Mouse (Mus musculus): ENCODE measurements at regions not wholly inside any gene's neighbourhood (a gene's known extent, or its start where the extent isn't known, plus 50 kb on each side); places are given as distances from the start of the nearest gene placed in this dataset.

DNA sequence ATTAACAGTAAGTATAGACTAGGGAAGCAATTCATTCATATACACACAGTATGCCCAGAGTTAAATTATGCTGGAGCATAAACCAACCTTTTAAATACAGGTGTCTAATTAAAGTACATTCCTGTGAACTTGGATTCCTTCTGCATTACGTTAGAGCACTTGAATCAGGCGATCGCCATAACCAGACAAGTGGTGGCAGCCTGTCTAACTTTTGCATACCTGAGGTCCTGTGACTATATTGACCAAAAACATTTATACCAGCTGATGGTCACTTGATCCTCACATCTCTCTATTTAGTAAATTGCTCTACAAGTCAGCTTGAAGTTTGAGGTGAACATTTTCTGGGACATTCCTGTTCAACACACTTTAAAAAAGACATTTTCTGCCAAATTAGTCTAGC, 330.5 kb downstream of the Tex13c3 start:
- no peaks in the 10 kb centered on the region for H3K4me1 ChIP-seq (ENCODE audit: control insufficient read depth, insufficient read depth, low read length)
- H3K4me3 ChIP-seq (replicated peaks; ENCODE audit: low read depth, low read length): no peak overlapping the region
- no peaks in the 10 kb centered on the region for H3K36me3 ChIP-seq (ENCODE audit: control insufficient read depth, insufficient read depth, low read length)
- ATAC-seq (ENCODE audit: low FRiP score, low TSS enrichment) (no peak), DNase-seq (no peak)
- no peaks in the 10 kb centered on the region for H3K9me3 ChIP-seq (ENCODE audit: control insufficient read depth, low read length)
- H3K27ac ChIP-seq (replicated peaks; ENCODE audit: low read depth, low read length): no peak overlapping the region
- WGBS: 93% methylated on average over 3 of the region's 3 CpGs
- H3K4me2 ChIP-seq (ENCODE audit: low read length): no peak overlapping the region
- no peak overlapping the region for H3K9ac ChIP-seq (replicated peaks; ENCODE audit: low read length)
- H3K27me3 ChIP-seq (ENCODE audit: control insufficient read depth, insufficient read depth, low read length): no peaks in the 10 kb centered on the region

DNA sequence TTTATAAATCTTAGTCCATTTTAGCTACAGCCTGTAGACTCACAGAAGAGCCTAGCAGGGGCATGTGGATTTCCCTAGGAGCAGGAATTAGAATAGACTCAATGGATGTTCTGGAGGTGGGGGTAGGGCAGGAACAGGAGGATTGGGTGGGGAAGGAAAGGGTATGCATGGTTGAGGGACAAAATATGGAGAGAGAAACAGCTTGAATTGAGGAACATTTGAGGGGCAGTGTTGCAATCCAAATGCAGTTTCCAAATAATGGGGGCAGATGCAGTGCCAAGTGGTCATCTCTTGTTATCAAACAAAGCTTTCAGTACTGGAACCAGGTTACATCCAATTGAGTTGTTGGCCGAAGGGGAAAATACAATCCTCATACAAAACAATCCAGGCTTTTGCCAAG, 332.4 kb downstream of the Tex13c3 start:
- no peak overlapping the region for H3K9ac ChIP-seq (replicated peaks; ENCODE audit: low read length)
- H3K9me3 ChIP-seq (ENCODE audit: control insufficient read depth, low read length): no peaks in the 10 kb centered on the region
- H3K27ac ChIP-seq (replicated peaks; ENCODE audit: low read depth, low read length): no peak overlapping the region
- H3K4me3 ChIP-seq (replicated peaks; ENCODE audit: low read depth, low read length): no peak overlapping the region
- H3K4me2 ChIP-seq (ENCODE audit: low read length): no peak overlapping the region
- no peaks in the 10 kb centered on the region for H3K36me3 ChIP-seq (ENCODE audit: control insufficient read depth, insufficient read depth, low read length)
- no peak for DNase-seq
- 100% methylated on average over 1 of the region's 1 CpGs for WGBS
- no peaks in the 10 kb centered on the region for H3K27me3 ChIP-seq (ENCODE audit: control insufficient read depth, insufficient read depth, low read length)
- no peaks in the 10 kb centered on the region for H3K4me1 ChIP-seq (ENCODE audit: control insufficient read depth, insufficient read depth, low read length)
- ATAC-seq (ENCODE audit: low FRiP score, low TSS enrichment): no peak

DNA sequence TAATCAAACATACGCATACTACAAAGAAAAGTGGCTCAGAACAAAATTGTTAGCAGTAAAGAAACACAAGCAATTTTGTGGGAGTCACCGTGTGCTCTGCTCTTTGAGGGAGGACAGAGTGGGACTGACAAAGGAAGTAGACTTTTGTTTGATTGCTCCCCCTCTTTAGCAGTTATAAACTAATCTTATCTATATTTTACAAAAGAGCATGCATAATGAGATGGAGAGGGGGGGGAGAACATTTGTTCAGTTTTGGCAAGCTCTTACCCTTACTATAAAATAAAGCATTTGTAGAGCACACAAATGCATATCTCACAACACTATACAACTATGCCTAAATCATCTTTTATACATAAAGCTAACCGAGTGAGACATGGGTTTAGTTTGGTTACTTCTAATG, 332.9 kb downstream of the Tex13c3 start:
- no peak for ATAC-seq (ENCODE audit: low FRiP score, low TSS enrichment)
- Histone ChIP-seq H3K4me1 (ENCODE audit: control insufficient read depth, insufficient read depth, low read length) (no peaks in the 10 kb centered on the region), H3K27ac (replicated peaks; ENCODE audit: low read depth, low read length) (no peak overlapping the region), H3K27me3 (ENCODE audit: control insufficient read depth, insufficient read depth, low read length) (no peaks in the 10 kb centered on the region), H3K9me3 (ENCODE audit: control insufficient read depth, low read length) (no peaks in the 10 kb centered on the region), H3K4me2 (ENCODE audit: low read length) (no peak overlapping the region), H3K36me3 (ENCODE audit: control insufficient read depth, insufficient read depth, low read length) (no peaks in the 10 kb centered on the region), H3K9ac (replicated peaks; ENCODE audit: low read length) (no peak overlapping the region), H3K4me3 (replicated peaks; ENCODE audit: low read depth, low read length) (no peak overlapping the region)
- DNase-seq: no peak
- WGBS: 84% methylated on average over 3 of the region's 3 CpGs

DNA sequence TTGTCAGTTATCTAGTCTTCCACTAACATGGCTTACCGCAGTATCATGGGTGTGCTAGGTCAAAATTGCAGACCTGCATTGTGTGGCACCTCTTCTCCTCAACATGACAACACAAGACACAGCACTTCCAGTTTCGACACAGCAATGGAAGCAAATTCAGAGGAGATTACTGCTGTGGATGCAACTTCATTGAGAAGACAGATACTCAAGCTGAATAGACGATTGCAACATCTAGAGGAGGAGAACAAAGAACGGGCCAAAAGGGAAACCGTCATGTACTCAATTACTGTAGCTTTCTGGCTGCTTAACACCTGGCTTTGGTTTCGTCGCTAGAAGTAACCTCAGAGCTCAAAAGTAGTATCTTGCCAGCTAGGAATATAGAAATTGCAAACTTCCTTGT, 368.4 kb downstream of the Tex13c3 start:
- 85% methylated on average over 7 of the region's 7 CpGs for WGBS
- H3K4me3 ChIP-seq (replicated peaks; ENCODE audit: low read depth, low read length): no peak overlapping the region
- ATAC-seq (ENCODE audit: low FRiP score, low TSS enrichment) (no peak), DNase-seq (no peak)
- H3K27ac ChIP-seq (replicated peaks; ENCODE audit: low read depth, low read length): no peak overlapping the region
- no peaks in the 10 kb centered on the region for H3K36me3 ChIP-seq (ENCODE audit: control insufficient read depth, insufficient read depth, low read length)
- no peak overlapping the region for H3K4me2 ChIP-seq (ENCODE audit: low read length)
- H3K4me1 ChIP-seq (ENCODE audit: control insufficient read depth, insufficient read depth, low read length): no peaks in the 10 kb centered on the region
- H3K27me3 ChIP-seq (ENCODE audit: control insufficient read depth, insufficient read depth, low read length): no peaks in the 10 kb centered on the region
- no peak overlapping the region for H3K9ac ChIP-seq (replicated peaks; ENCODE audit: low read length)
- H3K9me3 ChIP-seq (ENCODE audit: control insufficient read depth, low read length): no peaks in the 10 kb centered on the region

DNA sequence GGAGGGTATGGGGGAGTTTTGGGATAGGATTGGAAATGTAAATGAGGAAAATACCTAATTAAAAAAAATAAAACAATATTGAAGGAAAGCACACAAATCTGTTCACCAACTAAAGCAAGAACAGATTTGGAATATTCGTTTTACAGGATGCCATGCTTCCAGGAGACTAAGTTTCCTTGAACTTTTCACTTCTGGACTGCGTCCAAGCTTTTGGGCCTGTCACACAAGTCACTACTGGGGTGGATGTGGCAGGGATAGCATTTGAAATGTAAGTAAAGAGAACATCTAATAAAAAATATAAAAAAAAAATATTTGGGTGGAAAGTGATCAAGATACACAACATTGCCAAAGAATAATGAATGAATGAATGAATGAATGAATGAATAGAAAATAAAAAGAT, 378.2 kb downstream of the Tex13c3 start:
- Histone ChIP-seq H3K27ac (replicated peaks; ENCODE audit: low read depth, low read length) (no peak overlapping the region), H3K27me3 (ENCODE audit: control insufficient read depth, insufficient read depth, low read length) (no peaks in the 10 kb centered on the region), H3K4me2 (ENCODE audit: low read length) (no peak overlapping the region), H3K9ac (replicated peaks; ENCODE audit: low read length) (no peak overlapping the region), H3K9me3 (ENCODE audit: control insufficient read depth, low read length) (no peaks in the 10 kb centered on the region), H3K4me1 (ENCODE audit: control insufficient read depth, insufficient read depth, low read length) (no peaks in the 10 kb centered on the region), H3K36me3 (ENCODE audit: control insufficient read depth, insufficient read depth, low read length) (no peaks in the 10 kb centered on the region), H3K4me3 (replicated peaks; ENCODE audit: low read depth, low read length) (no peak overlapping the region)
- no peak for ATAC-seq (ENCODE audit: low FRiP score, low TSS enrichment)
- DNase-seq: no peak
- 70% methylated on average over 2 of the region's 2 CpGs for WGBS

DNA sequence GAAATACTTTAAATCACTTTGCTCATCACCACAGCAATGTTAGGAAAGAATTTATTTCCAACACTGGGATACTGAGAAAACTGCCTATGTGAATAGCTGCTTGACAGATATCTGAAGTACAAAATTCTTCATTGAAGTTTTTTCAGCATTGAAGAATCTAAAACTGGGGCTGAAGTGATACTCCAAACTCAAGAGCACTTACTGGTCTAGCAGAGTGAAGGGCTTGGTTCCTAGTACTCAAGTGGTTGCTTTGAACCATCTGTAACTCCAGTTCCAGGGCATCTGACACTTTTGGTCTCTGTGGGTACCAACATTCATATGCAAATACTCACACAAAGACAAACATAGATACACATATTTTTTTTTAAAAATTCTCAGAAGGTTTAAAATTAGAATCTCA, 385.2 kb downstream of the Tex13c3 start:
- no peak overlapping the region for H3K4me3 ChIP-seq (replicated peaks; ENCODE audit: low read depth, low read length)
- no peaks in the 10 kb centered on the region for H3K36me3 ChIP-seq (ENCODE audit: control insufficient read depth, insufficient read depth, low read length)
- no peaks in the 10 kb centered on the region for H3K9me3 ChIP-seq (ENCODE audit: control insufficient read depth, low read length)
- DNase-seq (no peak), ATAC-seq (ENCODE audit: low FRiP score, low TSS enrichment) (no peak)
- H3K9ac ChIP-seq (replicated peaks; ENCODE audit: low read length): no peak overlapping the region
- no peaks in the 10 kb centered on the region for H3K27me3 ChIP-seq (ENCODE audit: control insufficient read depth, insufficient read depth, low read length)
- H3K27ac ChIP-seq (replicated peaks; ENCODE audit: low read depth, low read length): no peak overlapping the region
- H3K4me2 ChIP-seq (ENCODE audit: low read length): no peak overlapping the region
- H3K4me1 ChIP-seq (ENCODE audit: control insufficient read depth, insufficient read depth, low read length): no peaks in the 10 kb centered on the region

DNA sequence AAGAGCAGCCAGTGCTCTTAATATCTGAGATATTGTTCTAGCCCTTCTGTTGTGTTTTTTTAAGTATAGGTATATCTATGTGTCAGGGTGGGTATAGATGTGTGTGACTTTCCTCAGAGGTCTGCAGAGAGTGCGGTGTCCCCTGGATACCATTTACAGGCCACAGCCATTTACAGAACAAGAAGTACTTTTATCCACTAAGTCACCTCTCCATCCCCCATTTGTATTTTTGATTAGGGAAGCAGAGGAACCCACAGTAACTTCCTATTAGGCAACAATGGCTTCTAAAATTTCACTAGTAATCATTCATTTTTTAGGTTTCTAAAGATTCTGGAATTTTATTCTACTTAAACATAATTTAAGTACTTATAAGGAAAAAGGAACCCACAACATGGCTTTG, 396.7 kb downstream of the Tex13c3 start:
- WGBS: 93% methylated on average over 1 of the region's 1 CpGs
- no peak for DNase-seq

DNA sequence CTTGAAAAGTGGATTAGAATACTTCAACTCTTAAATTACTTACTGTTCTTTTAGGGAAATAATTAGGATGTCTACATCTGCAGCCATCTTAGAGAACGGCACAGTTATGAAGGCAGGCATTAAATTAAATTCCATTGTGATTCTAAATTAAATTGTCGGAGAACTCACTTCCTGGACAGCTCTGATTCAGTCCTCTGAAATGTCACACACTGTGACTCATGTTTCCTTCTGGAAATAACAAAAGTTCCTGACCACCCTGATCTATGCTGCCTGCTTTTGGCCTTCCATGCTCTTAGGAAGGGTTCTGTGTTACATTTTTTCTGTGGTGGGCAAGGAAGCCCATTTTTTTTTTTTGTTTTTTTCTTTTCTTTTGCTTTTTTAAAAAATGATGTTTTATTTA, 401.1 kb downstream of the Tex13c3 start:
- Histone ChIP-seq H3K9ac (replicated peaks; ENCODE audit: low read length) (no peak overlapping the region), H3K4me1 (ENCODE audit: control insufficient read depth, insufficient read depth, low read length) (no peaks in the 10 kb centered on the region), H3K36me3 (ENCODE audit: control insufficient read depth, insufficient read depth, low read length) (no peaks in the 10 kb centered on the region), H3K4me2 (ENCODE audit: low read length) (no peak overlapping the region), H3K4me3 (replicated peaks; ENCODE audit: low read depth, low read length) (no peak overlapping the region), H3K9me3 (ENCODE audit: control insufficient read depth, low read length) (no peaks in the 10 kb centered on the region), H3K27ac (replicated peaks; ENCODE audit: low read depth, low read length) (no peak overlapping the region), H3K27me3 (ENCODE audit: control insufficient read depth, insufficient read depth, low read length) (no peaks in the 10 kb centered on the region)
- WGBS: 54% methylated on average over 2 of the region's 2 CpGs
- no peak for ATAC-seq (ENCODE audit: low FRiP score, low TSS enrichment)
- no peak for DNase-seq

More for the DNA sequence above, 396.7 kb downstream of the Tex13c3 start:
- Histone ChIP-seq H3K27me3 (ENCODE audit: control insufficient read depth, insufficient read depth, low read length) (no peaks in the 10 kb centered on the region), H3K27ac (replicated peaks; ENCODE audit: low read depth, low read length) (no peak overlapping the region), H3K36me3 (ENCODE audit: control insufficient read depth, insufficient read depth, low read length) (no peaks in the 10 kb centered on the region), H3K4me3 (replicated peaks; ENCODE audit: low read depth, low read length) (no peak overlapping the region), H3K4me1 (ENCODE audit: control insufficient read depth, insufficient read depth, low read length) (no peaks in the 10 kb centered on the region), H3K9me3 (ENCODE audit: control insufficient read depth, low read length) (no peaks in the 10 kb centered on the region), H3K9ac (replicated peaks; ENCODE audit: low read length) (no peak overlapping the region), H3K4me2 (ENCODE audit: low read length) (no peak overlapping the region)
- no peak for ATAC-seq (ENCODE audit: low FRiP score, low TSS enrichment)
